Mouse (Mus musculus): ENCODE results near the gene Ap2b1.

DNA sequence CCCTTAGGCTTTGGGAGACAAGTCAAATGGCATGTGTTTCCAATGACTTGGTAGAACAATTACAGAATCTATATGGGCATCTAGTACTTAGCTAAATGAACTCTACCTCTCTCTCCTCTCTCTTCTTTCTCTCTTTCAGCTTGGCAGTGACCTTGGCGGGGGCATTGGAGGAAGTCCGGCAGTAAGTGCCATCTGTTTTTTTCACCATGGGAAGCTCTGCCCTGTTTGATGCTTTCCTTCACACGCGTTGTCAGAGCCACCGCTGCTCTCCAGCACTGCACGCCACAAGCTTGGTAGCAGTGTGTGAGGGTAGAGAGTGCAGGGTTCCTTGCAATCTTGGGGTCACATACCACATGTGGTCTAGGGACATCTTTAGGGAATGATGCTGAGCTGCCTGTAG is 65.8 kb downstream of the Ap2b1 start:
- TF ChIP-seq CTCF (IDR thresholded peaks at IDR 0.05; ENCODE audit: low read depth) (no peak), EP300 (IDR thresholded peaks at IDR 0.05; ENCODE audit: low read depth) (no peak)

Measured in heart, postnatal 0 days (tissue).